Mouse (Mus musculus) ES-Bruce4 (cell line): Measurements from ENCODE around the gene Cnn2.
"Not testable (repeated sequence)": the region's sequence is repeated elsewhere in the genome, so short reads cannot be mapped to it uniquely, and the experiment has no call there.

Source experiments
- CTCF ChIP-seq: IDR thresholded peaks from one replicate; pipeline ENCODE4 v1.8.1; 2011; ENCODE audit warnings: low read depth, low read length
- EP300 ChIP-seq: IDR thresholded peaks from 2 replicates; pipeline ENCODE4 v1.6.1; 2011; ENCODE audit warnings: low read depth, low read length; ENCODE audit not compliant: insufficient read depth
- POLR2A ChIP-seq: IDR thresholded peaks from one replicate; pipeline ENCODE4 v1.8.1; 2011; ENCODE audit warnings: low read length; ENCODE audit not compliant: insufficient read depth

DNA sequence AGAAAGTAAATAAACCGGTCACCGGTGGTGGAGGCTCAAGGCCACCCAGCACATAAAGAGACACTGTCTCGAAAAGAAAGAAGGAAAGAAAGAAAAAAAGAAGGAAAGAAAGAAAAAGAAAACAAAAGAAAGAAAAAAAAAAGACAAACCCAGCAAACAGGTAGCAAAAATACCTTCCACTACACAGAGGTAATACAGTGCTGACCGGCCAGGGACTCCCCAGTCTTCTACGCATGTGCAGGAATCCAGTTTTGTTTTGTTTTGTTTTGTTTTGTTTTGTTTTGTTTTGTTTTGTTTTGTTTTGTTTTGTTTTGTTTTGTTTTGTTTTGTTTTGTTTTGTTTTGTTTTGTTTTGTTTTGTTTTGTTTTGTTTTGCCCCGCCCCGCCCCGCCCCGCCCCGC, 29.0 kb upstream of the Cnn2 start:
- not testable (repeated sequence) for TF ChIP-seq CTCF, POLR2A, EP300
